Mouse (Mus musculus): ENCODE results near the gene Aldh1a3. TPM values are rescaled to one million over a fixed set of nuclear protein-coding genes. Genes with fewer than 3 reads are reported as not detected.

Aldh1a3 gene
- total RNA-seq, 2 experiments from 2014 or later = 0.04 TPM; not detected in 1

- no peak for ATAC-seq (replicated peaks; ENCODE audit: poor library complexity)
Measured at GRCm38 (mm10) chr7:66418981-66419380, 8.3 kb downstream of the Aldh1a3 start.

DNA sequence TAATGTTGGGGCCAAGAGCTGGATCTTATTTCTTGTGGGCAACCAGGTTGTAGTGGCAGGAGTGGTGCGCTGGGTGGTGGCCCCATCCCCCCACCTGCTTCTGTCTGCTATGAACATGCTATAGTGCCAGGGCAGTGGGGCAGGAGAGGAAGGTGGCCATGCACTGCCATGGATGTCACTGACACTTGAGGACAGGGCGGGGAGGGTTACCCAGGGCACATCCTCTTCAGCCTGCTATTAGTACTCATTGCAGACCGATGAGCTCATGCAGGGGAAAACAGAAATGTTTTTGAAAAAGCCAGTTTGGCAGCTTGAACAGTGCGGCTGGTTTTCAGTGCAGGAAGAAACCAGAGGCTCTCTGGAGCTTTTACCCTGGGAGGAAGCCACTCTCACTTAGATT, 10.5 kb downstream of the Aldh1a3 start:
- no peak for ATAC-seq (replicated peaks; ENCODE audit: poor library complexity)

DNA sequence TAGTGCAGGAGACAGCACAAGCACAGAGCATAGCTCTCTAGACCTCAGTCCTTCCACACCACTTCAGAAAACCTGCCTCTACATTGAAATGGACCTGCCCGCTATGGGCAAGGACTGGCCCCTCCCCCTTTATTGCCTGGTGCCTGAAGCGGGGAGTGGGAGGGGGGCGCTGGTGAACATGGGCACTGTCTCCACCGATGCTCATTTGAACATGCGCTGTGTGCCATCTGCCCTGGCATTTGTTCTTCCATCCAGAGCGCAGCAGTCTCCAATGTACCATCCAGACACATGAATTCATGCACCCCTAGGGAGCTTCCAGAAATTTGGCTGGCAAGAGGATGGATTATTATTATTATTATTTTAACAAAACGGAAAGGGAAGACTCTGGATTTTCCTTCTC, 14.2 kb downstream of the Aldh1a3 start:
- no peak for ATAC-seq (replicated peaks; ENCODE audit: poor library complexity)

GRCm38 (mm10) chr7:66409433-66409832, 17.9 kb downstream of the Aldh1a3 start:
- peak; percentile 88 for ATAC-seq (replicated peaks; ENCODE audit: poor library complexity)

GRCm38 (mm10) chr7:66406971-66407370, 20.3 kb downstream of the Aldh1a3 start:
- no peak for ATAC-seq (replicated peaks; ENCODE audit: poor library complexity)

DNA sequence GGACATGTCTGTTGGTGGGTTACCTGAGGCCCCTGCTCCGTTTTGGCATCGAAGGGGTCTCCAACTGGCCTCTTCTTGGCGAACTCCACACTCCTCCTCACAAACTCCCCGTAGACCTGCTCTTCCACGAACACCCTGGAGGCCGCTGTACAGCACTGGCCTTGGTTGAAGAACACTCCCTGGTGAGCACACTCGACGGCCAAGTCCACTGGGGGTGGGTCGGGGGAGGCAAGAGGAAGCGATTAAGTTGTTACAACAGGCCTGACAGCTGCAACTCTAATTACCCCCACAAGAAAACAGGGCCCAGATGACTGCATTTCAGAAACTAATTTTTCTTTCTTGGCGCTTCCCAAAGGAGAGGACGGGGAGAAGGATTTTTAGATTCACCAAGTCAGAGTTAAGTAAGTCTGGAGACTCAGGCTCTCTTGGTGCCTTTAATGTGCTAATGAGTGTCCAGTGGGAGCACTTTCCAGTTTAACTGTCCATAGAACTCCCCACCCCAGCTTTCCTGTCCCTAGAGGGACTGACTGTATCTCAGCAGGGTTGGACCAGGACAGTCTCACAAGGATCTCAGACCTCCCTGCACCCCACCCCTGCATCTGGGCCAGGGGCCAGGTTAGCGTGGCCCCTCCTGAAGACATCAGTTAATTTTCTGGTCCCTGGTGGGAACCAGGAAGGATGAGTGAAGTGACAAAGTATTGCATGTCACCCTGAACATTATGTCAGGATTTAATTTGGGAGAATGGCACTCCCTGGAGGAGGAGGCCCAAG, 21.2 kb downstream of the Aldh1a3 start:
- ATAC-seq (replicated peaks; ENCODE audit: poor library complexity) = no peak

DNA sequence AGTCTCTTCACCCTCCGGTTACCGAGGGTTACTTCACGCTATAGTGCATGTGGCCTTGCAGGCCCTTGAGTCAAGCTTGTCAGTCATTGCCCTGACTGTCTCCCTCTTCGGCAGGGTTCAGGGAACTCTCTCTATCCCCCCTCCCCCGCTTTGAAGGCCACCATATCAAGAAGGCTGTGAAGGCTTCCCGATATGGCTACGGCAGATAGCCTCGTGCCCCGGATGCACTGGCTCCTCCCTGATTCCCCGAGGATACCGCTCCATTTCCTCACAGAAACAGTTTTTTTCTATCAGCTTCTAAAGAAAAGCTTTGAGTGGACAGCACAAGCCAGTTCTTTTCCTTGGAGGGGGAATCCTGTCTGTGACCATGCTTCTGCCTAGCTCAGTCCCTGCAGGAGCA, 21.8 kb downstream of the Aldh1a3 start:
- no peak for ATAC-seq (replicated peaks; ENCODE audit: poor library complexity)

- ATAC-seq (replicated peaks; ENCODE audit: poor library complexity) = peak; percentile 67
Measured at GRCm38 (mm10) chr7:66404802-66405201, 22.5 kb downstream of the Aldh1a3 start.

- peak; percentile 45 for ATAC-seq (replicated peaks; ENCODE audit: poor library complexity)
Measured at GRCm38 (mm10) chr7:66404141-66404540, 23.2 kb downstream of the Aldh1a3 start.

GRCm38 (mm10) chr7:66402876-66403275, 24.4 kb downstream of the Aldh1a3 start:
- no peak for ATAC-seq (replicated peaks; ENCODE audit: poor library complexity)

GRCm38 (mm10) chr7:66401605-66402004, 25.7 kb downstream of the Aldh1a3 start:
- no peak for ATAC-seq (replicated peaks; ENCODE audit: poor library complexity)

GRCm38 (mm10) chr7:66397288-66397687, 30.0 kb downstream of the Aldh1a3 start:
- ATAC-seq (replicated peaks; ENCODE audit: poor library complexity) = no peak

DNA sequence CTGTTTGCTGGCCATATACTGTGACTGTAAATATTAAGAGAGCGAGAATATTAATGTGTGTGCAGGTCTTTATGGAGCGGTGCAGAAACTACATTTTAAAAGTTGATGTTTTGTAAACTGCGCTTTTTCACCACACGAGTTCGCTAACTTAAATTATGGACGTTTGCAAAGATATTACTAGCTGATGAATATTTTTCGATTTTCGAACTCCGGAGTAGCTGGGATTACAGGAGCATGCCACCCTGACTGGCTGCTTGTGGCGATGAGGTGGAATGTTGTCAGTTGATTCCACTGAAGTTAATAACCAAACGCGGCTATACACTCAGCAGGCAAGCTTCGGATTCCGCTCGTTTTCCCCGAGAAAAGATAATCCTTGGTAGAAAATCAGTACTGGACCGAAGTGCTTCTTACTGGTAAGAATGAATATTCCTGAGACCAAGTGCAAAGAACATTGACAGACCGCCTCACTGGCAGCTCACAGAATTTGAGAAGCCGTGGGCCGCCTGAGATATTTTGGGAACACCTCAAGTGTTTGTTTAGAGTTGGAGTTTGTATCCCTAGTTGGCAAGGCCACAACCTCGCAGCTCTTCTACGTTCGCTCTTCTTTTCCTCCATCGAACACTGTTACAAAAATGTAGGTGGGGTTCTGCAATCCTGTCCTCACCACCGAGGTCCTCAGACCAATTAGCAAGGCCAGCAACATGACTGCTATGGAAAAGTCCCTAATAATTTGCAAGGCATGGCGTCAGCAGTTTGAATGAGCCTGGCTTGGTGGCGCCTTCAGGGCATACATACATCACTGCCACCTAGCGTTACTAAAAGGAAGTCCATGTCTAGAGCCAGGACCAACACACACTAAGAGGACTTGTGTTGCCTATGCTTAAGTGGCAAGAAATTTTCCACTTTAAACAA, 38.4 kb downstream of the Aldh1a3 start:
- ATAC-seq (replicated peaks; ENCODE audit: poor library complexity) = peak; percentile 84

- peak; percentile 67 for ATAC-seq (replicated peaks; ENCODE audit: poor library complexity)
Measured at GRCm38 (mm10) chr7:66387813-66388521, 39.4 kb downstream of the Aldh1a3 start, which contains the start of gene Lrrk1. TSS of gene Lrrk1 (minus strand) at chr7:66388350.

DNA sequence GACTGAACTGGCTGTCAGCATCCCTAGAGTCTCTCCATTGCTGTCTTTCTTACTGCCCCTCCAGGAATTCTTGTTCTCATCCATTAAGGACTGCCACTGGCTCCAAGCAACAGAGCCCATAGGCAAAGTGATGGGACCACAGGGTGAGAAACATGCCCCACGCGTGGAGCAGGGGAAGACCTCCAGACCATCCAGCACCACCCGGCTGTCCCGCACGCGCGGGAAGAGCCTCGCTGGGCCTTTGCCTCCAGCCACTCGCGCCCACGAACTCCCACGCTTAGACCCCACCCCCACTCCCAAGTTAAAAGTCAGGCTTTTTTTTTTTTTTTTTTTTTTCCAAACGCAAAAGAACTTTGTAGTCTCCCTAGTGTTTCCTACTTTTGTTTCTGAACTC, 39.9 kb downstream of the Aldh1a3 start:
- ATAC-seq (replicated peaks; ENCODE audit: poor library complexity) = no peak

DNA sequence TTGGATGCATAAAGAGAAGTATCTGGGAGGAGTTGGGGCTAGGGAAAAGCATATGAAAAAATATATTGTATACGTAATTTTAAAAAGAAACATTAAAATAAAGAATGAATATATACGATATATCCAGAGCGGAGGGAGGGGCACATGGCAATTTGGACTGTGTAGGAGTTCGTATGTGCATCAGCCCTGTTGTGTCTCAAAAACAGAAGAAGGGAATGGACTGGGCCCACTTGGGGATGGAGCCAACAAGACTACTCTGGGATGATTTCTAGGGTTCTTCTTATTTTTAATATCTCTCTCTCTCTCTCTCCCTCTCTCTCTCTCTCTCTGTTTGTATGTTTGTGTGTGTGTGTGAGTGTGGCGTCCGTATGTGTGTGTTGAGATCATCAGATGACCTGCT, 40.9 kb downstream of the Aldh1a3 start:
- no peak for ATAC-seq (replicated peaks; ENCODE audit: poor library complexity)

GRCm38 (mm10) chr7:66385826-66386225, 41.5 kb downstream of the Aldh1a3 start:
- 0 out of 2 replicates have a peak, but pooled peaks have one; percentile 8 for ATAC-seq (replicated peaks; ENCODE audit: poor library complexity)

- ATAC-seq (replicated peaks; ENCODE audit: poor library complexity) = no peak
Measured at GRCm38 (mm10) chr7:66384891-66385290, 42.4 kb downstream of the Aldh1a3 start.

DNA sequence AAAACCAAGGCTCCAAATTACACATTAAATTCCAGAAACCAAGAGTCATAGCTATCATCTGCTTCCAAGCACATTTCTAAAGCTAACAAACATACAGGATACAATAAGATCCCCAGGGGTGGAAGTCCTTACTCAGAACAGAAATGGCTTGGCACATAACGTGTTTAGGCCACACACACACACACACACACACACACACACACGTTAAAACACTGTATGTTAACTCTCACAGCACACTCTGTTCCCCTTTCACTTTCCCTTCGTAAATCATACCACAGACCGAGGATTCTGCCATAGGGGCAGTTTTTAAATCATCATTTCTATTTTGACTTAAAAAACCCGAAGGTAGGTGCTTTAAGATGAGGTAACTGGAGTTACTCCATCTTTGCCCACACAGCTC, 43.1 kb downstream of the Aldh1a3 start:
- ATAC-seq (replicated peaks; ENCODE audit: poor library complexity) = peak; percentile 51

GRCm38 (mm10) chr7:66376560-66376959, 50.8 kb downstream of the Aldh1a3 start:
- 0 out of 2 replicates have a peak, but pooled peaks have one; percentile 23 for ATAC-seq (replicated peaks; ENCODE audit: poor library complexity)

GRCm38 (mm10) chr7:66375736-66376135, 51.6 kb downstream of the Aldh1a3 start:
- no peak for ATAC-seq (replicated peaks; ENCODE audit: poor library complexity)

All from megakaryocyte progenitor cell, adult 5-6 weeks (primary cell).